Mouse (Mus musculus) thymus, postnatal 0 days (tissue): Measurements from ENCODE around the gene Zp2. TPM values are rescaled to one million over a fixed set of nuclear protein-coding genes. Genes with fewer than 3 reads are reported as not detected.

Experiments
- DNase-seq: peaks from one replicate; pipeline ENCODE4 v3.0.0-alpha.2; 2015; ENCODE audit warnings: low spot score
- polyA plus RNA-seq: library from polyadenylated mRNA; unstranded; fragments of >200 nt; fragmentation: Nextera tagmentation; extraction: Ambion mirVana; gene quantifications from 2 replicates; pipeline ENCODE4 v1.2.1, GENCODE M21; 2015

The Zp2 gene
- polyA plus RNA-seq, 1 experiment from 2014 or later, result 0.61 TPM

- DNase-seq, result no peak
Observed at GRCm38 (mm10) chr7:120150257-120150656, 5.2 kb upstream of the Zp2 start.

- DNase-seq, result no peak
Observed at GRCm38 (mm10) chr7:120142743-120143142, 2.3 kb downstream of the Zp2 start.

DNA sequence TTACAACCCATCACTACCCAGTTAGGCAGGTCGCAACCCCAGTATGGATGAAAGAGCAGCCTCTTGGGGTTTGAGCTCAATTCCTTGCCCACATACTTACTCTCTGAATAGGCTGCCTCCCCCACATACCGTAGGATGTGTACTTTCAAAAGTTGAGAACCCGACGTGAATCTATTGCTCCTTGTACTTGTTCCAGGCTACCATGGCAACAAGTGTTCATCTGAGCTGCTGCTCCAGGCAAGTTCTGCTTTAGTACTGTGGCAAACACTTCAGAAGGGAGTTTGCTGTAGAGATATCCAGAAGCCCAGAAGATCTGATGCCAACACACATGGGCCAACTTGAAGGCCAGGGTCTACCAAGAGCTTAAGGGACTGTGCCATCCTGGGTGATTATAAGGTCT is 16.1 kb downstream of the Zp2 start:
- DNase-seq, result no peak

- DNase-seq, result no peak
Observed at GRCm38 (mm10) chr7:120127686-120128059, 17.4 kb downstream of the Zp2 start.

- DNase-seq, result no peak
Observed at GRCm38 (mm10) chr7:120126976-120127685, 18.0 kb downstream of the Zp2 start.

DNA sequence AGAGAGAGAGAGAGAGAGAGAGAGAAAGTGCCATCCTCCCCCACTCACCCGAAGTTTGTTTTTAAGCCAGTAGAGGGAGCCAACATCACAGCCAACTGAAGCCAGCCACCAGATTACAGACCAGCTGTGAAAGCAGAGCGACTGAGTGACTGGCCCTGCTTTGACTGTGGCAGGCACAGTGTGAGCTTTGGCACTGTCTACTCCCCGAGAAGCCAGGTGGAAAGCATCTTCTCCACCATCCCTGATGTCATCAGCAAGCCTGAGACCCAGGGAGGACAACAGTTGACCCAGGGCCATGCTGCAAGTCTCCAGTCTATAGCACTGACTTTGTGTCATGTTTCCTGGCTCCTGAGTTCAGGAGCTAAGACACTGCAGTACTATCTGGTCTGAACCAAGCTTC is 20.2 kb downstream of the Zp2 start:
- DNase-seq, result peak; percentile 24

DNA sequence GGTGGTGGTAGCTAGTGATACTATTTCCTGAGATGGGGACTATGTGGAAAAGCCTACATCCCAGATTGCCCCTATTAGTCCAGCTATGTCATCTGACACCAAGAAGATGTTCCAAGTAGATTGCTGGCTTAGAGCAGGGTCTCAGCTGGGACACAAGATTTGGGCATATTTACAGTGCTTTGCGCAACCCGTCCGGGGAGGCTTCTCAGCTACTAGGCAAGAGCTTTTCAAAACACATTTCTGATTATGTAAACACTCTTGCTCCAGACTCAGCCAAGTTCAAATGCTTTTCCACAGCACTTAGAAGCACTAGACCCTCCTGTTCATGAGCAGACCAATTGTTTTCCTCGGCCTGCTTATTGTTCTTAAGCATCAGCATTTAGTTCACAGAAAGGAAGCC is 21.3 kb downstream of the Zp2 start:
- no peak for DNase-seq

DNA sequence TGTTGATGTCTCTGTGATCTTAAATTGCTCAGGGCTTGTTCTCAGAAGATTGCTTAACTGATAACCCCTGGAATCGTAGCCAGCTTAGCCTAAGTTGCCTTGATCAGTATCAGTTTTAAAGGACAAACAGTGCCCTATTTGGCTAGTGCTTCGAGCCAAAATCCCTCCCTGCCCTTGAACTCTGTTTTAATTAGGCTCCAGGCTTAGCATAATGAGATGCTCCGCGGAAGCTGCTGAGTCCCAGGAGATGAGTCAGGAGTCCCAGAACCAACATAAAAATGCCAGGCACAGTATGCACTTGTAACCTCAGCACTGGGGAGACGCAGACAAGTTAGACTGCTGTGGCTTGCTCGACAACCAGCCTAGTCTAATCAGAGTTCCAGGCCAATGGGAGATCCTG is 27.6 kb downstream of the Zp2 start:
- no peak for DNase-seq

DNA sequence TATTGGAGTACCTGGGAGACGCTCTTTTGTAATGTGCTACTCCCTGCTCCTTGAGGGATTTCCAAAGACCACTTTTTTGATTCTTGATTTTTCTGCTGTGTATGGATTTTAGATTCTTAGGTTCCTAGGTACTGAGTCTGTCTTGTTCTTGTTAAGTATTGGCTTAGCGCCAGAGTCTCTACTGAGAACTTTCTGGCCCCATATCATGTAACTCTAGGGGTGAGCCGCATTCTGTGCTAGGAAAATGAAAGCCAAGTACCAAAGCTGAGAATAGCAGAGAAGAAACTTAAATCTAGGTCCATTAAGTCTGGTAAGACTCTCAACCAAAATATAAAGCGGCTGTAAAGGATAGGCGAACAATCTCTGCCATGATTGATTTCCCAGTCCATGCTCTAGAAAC is 28.1 kb downstream of the Zp2 start:
- no peak for DNase-seq

DNA sequence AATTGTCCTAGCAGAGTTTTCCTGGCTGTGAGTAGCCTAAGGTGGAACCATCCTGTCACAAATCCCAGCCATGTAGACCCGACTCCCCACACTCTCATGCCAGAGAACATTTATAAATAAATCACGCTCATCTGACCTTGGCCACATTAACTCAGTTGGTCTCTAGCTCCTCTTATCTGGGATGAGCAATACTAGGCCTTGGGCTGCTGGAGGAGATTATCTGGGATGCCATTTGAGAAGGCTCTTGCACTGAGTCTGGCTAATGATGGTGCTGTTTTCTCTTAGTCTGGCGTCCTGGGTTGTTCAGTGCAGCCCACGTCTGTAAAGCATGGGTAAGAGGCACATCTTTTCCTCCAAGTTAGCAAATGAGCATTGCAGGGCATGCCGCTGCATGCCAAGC is 35.4 kb downstream of the Zp2 start:
- DNase-seq, result no peak

- DNase-seq, result no peak
Observed at GRCm38 (mm10) chr7:120106356-120106755, 38.7 kb downstream of the Zp2 start.

DNA sequence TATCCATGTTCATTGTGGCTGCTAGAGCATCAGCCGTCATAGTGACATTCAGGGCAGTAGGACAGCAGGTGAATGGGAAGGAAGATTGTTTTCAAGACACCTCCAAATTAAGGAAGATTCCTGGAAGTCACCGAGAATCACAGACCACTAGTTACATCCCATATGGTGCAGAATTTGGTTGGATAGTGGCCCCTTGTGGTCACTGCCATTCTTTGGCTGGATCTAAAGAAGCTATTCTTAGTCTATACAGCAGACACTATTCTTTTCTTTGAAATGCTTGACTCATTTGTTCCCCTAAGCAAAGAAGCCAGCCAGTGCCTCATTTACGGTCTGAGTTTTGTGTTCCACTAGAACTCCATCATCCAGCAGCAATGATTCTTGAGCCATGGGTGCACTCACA is 40.1 kb downstream of the Zp2 start:
- no peak for DNase-seq

DNA sequence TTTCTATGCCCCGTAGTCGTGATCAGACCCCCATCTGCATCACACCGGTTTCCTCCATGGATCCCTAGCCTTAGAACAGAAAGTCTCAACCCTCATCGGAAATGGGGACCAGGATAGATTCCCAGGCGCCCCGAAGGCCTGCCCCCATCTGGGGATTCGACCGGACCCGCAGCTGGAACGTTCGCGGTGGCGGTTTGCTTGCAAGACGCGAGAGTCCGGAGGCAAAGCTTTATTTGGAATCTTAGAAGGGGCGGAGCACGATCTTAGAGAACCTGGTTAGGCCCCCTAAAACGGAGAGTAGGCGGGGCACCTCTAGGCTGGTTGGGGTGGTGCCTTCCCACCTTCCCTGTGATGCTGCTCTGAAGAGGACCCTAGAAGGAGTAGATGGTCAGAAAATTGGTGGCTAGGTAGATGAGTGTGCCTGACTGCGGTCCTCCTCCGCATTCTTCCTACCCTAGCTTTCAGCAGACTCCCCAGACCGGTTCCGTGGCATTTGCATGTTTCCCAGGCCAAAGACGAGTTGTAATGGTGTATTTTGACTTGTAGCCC is 42.0 kb downstream of the Zp2 start:
- DNase-seq, result no peak

GRCm38 (mm10) chr7:120102164-120102972 is 42.7 kb downstream of the Zp2 start, which contains the start of gene Tmem159:
TSS of gene Tmem159 (plus strand) at chr7:120102353.
- DNase-seq, result peak; percentile 24

DNA sequence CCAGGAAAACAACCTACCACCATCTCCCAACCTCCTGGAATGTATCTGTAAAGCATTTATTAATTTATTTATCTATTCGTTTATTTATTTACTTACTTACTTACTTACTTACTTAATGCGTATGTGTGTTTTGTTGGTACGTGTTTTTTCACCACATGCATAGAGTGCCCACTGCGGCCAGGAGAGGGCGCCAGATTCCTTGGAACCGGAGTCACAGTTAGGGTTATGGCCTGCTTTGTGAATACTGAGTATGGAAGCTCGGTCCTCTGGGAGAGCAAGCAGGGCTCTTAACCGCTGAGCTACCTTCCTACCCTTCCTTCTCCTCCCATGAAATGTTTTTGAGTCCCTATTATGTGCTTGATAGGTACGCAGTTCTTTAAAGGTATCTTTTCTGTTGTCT is 46.7 kb downstream of the Zp2 start:
- DNase-seq, result peak; percentile 48

- no peak for DNase-seq
Observed at GRCm38 (mm10) chr7:120097845-120098244, 47.2 kb downstream of the Zp2 start.

DNA sequence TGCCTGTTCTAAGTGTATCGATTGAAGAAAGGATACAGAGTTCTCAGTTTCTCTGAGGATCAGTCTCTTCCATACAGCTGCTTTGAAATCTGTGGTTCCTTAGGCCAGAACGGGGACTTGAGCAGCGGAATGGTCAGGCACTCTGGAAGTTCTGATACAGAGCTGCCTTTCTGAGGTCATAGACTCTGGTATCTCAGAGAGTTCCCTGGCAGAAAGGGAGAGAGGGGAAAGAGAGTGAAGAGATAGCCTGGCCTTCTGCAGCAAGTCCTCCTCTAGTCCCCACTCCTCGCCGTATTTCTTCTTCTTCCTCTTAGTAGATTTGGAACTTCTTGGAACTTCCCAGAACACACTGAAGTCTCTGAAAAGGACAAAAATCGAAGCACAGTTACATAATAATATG is 49.9 kb downstream of the Zp2 start, which contains the start of gene Dnah3:
Gene Dnah3 (minus strand): TSS at position 101 of the 400 bp plus-strand sequence.
- DNase-seq, result no peak

DNA sequence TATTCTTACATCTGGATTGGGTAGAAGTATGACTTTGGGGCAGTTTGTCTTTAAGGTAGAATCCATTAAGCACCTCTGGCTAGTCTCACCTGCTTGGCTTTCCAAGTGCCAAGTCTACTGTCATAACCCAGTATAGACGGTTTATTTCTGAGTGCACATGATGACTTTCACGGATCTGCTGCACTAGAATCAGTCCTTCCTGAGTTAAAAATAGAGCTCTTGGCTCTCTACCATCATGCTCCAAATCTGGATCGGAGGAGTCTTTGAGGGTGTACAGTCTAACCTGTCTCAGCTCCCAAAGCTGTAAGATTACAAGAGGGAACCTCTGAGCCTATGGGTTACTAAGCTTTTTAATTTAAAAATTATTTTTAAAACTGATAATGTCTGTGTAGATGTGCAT is 50.9 kb downstream of the Zp2 start:
- no peak for DNase-seq

GRCm38 (mm10) chr7:120093033-120093432 is 52.1 kb downstream of the Zp2 start:
- no peak for DNase-seq

GRCm38 (mm10) chr7:120080177-120080576 is 64.9 kb downstream of the Zp2 start:
- no peak for DNase-seq
